Mouse (Mus musculus): Measurements from ENCODE around the gene Vps45. TPM values are rescaled to one million over a fixed set of nuclear protein-coding genes. Genes with fewer than 3 reads are reported as not detected.
"Not testable (repeated sequence)": the region's sequence is repeated elsewhere in the genome, so short reads cannot be mapped to it uniquely, and the experiment has no call there.

Vps45 gene
- polyA plus RNA-seq, 1 experiment from 2014 or later = 26.1 TPM

DNA sequence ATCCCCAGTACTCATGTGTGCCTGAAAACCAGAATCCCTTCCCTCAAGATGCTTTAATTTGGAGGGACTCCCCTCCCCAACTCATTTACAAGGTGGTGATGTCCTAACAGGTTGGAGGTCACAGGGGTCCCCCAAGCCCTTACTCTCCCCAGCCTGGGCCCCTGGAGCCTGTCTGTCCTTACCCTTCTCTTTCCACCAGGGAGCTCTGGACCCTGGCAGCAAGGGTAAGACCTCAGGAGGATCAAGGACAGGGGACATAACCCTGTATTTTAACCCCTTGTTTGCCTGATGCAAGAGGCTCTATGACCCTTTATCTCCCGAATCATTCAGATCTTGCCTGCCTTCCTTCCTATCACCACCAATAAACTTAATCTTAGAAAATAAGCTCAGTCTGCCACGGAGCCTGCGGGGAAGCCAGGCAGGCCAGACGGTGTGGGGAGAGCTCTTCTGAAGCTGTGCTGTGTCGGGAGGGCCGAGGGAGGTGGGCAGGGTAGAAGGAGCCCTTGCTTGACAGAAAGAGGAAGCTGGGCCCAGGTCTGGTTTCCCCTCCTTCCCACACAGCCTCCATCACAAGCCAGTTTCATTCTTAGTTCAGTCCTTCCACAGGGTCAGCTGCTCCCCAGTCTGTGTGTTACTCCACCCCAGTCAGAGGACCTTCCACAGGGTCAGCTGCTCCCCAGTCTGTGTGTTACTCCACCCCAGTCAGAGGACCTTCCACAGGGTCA lies 70.7 kb downstream of the Vps45 start:
- Histone ChIP-seq H3K9me3 (no peaks in the 10 kb centered on the region), H3K36me3 (peaks cover 54% of the 10 kb centered on the region), H3K27me3 (ENCODE audit: insufficient read depth, poor library complexity, severe bottlenecking) (no peaks in the 10 kb centered on the region), H3K27ac (peak overlapping the region; percentile 95), H3K4me1 (peaks cover 73% of the 10 kb centered on the region), H3K4me3 (no peak overlapping the region; the same call in 1 of the 2 replicates)
- WGBS = 55% methylated on average over 6 of the region's 6 CpGs
- DNase-seq (ENCODE audit: low spot score) = no peak

DNA sequence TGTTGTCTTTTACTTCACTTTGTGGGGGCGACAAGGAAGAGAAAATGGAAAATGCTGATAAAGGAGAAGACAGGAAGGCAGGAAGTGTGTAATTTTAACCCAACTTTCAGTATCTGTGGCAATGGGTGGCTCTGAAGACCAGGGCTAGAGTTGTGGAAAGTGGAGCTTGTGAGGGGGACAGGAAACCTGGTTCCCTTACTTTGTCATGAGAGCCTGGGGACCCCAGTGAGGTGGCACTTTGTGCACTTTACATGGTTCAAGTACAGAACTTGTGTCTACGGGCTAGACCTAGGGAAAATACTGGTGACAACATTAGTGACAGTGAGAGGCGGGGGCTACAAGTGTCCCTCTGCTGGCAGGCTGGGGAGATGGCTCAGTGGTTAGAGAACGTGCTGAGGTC lies 71.3 kb downstream of the Vps45 start:
- WGBS = 52% methylated on average over 4 of the region's 4 CpGs
- Histone ChIP-seq H3K27ac (peak overlapping the region; percentile 95), H3K4me3 (peak overlapping the region; percentile 43; the same call in 1 of the 2 replicates), H3K27me3 (ENCODE audit: insufficient read depth, poor library complexity, severe bottlenecking) (no peaks in the 10 kb centered on the region), H3K9me3 (no peaks in the 10 kb centered on the region), H3K36me3 (peaks cover 48% of the 10 kb centered on the region), H3K4me1 (peaks cover 68% of the 10 kb centered on the region)
- no peak for DNase-seq (ENCODE audit: low spot score)

DNA sequence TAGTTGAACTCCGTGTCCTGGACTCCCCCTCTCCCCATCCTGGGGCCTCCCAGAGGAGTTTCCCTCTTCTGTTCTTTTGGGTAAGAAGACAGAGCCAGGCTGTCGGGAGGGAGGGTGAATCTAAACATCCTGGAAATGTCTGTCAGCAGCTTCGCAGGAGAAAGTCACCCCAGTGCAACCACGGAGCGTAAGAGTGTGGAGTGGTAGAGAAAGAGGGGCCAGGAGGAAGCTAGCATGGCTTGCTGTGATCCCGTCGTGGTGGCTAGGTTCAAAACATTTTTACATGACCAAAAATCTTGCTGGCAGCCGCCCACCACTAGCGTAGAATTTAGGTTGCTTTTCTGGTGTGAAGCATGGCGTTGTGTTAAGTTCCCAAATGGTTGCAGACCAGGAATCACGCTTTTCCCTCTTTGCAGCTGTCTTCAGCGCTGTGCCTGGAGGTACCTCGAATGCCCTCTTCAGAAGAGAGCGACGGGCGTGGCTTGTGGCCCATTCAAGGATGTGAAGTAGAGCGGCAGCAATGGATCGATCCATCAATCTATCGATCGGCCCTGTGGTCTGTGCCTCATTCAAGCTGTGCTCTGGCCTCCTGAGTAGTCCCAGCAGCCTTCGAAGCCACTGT lies 72.2 kb downstream of the Vps45 start:
- Histone ChIP-seq H3K9me3 (no peaks in the 10 kb centered on the region), H3K27ac (peak overlapping the region; percentile 95), H3K4me3 (peak overlapping the region; percentile 43), H3K36me3 (peaks cover 40% of the 10 kb centered on the region), H3K4me1 (peaks cover 64% of the 10 kb centered on the region), H3K27me3 (ENCODE audit: insufficient read depth, poor library complexity, severe bottlenecking) (no peaks in the 10 kb centered on the region)
- DNase-seq (ENCODE audit: low spot score) = peak; percentile 84
- WGBS = 1% methylated on average over 21 of the region's 21 CpGs

DNA sequence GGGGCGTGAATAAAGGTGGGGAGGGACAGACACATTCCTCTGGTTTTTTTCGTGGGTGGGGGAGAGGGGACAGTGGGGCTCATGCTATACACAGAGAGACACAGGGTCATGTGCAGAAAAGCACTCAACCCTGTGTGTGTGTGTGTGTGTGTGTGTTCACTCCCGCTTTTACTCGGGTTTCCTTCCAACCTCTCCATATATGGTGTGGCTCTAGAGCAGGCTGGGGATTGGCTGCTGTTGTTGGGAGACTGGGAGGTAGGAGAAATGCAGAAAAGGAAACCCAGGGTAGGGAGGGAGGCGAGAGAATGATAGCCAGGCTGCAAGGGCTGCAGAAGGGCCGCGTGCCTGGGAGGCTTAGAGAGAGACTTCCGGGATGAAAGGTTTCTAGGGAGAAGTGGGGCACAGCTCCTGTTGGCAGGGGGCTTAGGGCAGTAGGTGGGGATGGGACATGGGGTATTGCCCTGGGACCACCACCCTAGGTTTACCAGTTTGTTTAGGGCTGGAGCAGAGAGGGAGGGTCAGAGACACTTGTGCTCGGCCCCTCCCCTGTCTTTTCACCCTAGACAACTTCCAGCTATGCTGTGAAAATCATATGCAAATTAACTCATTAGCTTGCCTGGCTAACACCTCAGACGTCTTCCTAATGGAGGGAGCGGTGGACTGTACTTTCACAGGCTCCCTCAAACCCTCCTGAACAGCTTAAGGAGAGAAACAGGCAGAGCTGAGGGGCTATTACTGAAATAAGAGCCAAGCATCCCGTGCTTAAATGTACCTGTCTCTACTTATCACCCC lies 72.9 kb downstream of the Vps45 start:
- Histone ChIP-seq H3K27ac (peak overlapping the region; percentile 95), H3K36me3 (peaks cover 33% of the 10 kb centered on the region), H3K4me1 (peaks cover 57% of the 10 kb centered on the region), H3K9me3 (no peaks in the 10 kb centered on the region), H3K27me3 (ENCODE audit: insufficient read depth, poor library complexity, severe bottlenecking) (no peaks in the 10 kb centered on the region), H3K4me3 (peak overlapping the region; percentile 43)
- WGBS = 2% methylated on average over 12 of the region's 12 CpGs
- peak; percentile 94 for DNase-seq (ENCODE audit: low spot score)

DNA sequence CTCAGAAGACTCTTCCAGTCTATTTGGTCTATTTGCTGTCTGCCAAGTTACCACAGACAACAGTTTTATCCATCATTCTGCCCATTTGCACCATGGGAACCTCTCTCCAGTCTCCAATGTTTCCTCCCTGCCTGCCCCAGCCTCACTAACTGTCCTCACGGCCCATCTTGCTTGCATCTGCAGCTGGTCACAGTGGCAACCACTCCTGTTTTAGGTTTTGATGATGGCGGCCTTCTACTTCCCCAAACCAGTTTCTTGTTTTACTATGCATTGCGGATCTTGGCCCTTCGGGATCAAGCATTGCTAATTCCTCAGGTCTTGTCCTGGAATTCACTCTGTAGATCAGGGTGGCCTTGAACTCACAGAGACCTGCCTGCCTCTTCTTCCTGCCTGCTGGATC lies 76.1 kb downstream of the Vps45 start:
- Histone ChIP-seq H3K4me3 (no peak overlapping the region), H3K36me3 (peaks cover 1% of the 10 kb centered on the region; the same call in 1 of the 2 replicates), H3K27ac (peak overlapping the region; percentile 2; the same call in 1 of the 2 replicates), H3K4me1 (peaks cover 32% of the 10 kb centered on the region), H3K27me3 (ENCODE audit: insufficient read depth, poor library complexity, severe bottlenecking) (no peaks in the 10 kb centered on the region), H3K9me3 (no peaks in the 10 kb centered on the region)
- no peak for DNase-seq (ENCODE audit: low spot score)
- WGBS = 83% methylated on average over 4 of the region's 4 CpGs

DNA sequence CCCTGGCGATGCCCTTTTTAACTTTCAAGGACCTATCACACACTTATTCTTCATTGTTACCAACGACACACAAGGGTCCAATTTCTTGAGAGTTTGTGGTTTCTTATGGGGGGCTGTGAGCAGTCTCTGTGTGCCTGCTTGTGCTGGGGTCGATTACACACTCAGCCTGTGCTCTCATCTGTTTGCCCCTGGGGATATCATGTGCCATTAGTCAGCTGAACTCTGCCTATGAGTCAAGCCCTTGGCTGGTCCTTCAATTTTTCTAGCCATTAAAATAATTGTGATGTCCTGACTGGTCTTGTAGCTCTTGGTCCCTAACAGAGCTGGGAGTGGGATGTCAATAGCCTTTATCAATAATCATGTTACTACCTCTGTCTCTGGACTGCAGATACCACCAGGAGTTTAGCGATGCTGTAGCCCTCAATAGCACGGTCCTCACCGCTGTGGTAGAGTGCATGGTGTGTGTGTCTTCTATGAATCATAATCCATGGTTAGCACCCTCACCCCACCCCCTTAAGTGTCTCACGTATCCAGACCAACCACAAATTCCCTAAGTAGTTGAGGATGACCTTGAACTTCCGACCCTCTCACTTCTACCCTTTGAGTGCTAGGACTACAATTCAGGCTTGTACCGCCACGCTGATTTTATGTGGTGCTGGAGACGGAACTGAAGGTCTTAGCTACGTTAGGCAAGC lies 77.8 kb downstream of the Vps45 start:
- H3K9me3 ChIP-seq = no peaks in the 10 kb centered on the region
- WGBS = 82% methylated on average over 12 of the region's 12 CpGs
- no peaks in the 10 kb centered on the region for H3K36me3 ChIP-seq
- peaks cover 15% of the 10 kb centered on the region for H3K4me1 ChIP-seq
- H3K4me3 ChIP-seq = no peak overlapping the region
- no peak overlapping the region for H3K27ac ChIP-seq
- DNase-seq (ENCODE audit: low spot score) = no peak
- no peaks in the 10 kb centered on the region for H3K27me3 ChIP-seq (ENCODE audit: insufficient read depth, poor library complexity, severe bottlenecking)

- no peaks in the 10 kb centered on the region for H3K9me3 ChIP-seq
- peaks cover 7% of the 10 kb centered on the region for H3K4me1 ChIP-seq
- no peak overlapping the region for H3K4me3 ChIP-seq
- DNase-seq (ENCODE audit: low spot score) = no peak
- 84% methylated on average over 9 of the region's 9 CpGs for WGBS
- no peak overlapping the region for H3K27ac ChIP-seq
- 0 out of 2 replicates have a peak, but pooled peaks cover 3% of the 10 kb centered on the region for H3K27me3 ChIP-seq (ENCODE audit: insufficient read depth, poor library complexity, severe bottlenecking)
- H3K36me3 ChIP-seq = no peaks in the 10 kb centered on the region
Measured at GRCm38 (mm10) chr3:95978265-95978664, 80.0 kb downstream of the Vps45 start.

GRCm38 (mm10) chr3:95977587-95977986 lies 80.7 kb downstream of the Vps45 start:
- H3K36me3 ChIP-seq; H3K27me3 ChIP-seq (ENCODE audit: insufficient read depth, poor library complexity, severe bottlenecking); H3K9me3 ChIP-seq; H3K4me3 ChIP-seq; DNase-seq (ENCODE audit: low spot score): not testable (repeated sequence)
- Histone ChIP-seq H3K4me1 (peaks cover 14% of the 10 kb centered on the region), H3K27ac (peak overlapping the region; percentile 31; the same call in 1 of the 2 replicates)
- 88% methylated on average over 7 of the region's 7 CpGs for WGBS

DNA sequence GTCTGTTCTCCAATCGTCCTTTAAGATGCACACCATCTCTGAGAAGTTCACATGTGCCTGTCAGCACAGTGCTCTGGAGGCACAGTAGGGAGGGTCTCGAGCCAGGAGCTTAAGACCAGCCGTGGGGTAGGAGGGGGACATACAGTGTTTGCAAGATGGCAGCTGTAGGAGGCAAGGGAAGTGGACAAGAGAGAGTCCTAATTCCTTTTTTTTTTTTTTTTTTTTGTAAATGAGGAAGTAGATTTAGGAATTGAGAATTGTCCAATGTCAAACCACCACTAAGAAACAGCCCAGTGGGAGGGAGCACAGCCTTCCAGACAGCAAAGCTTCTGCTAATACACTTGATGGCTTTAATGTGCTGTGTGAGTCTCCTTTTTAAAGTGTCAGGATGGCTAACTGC lies 81.2 kb downstream of the Vps45 start:
- H3K4me1 ChIP-seq = peaks cover 14% of the 10 kb centered on the region
- H3K27ac ChIP-seq = peak overlapping the region; percentile 31; the same call in 1 of the 2 replicates

GRCm38 (mm10) chr3:95972873-95973634 lies 85.2 kb downstream of the Vps45 start:
- peak overlapping the region; percentile 51 for H3K4me3 ChIP-seq

More for the DNA sequence above, 81.2 kb downstream of the Vps45 start:
- WGBS = 53% methylated on average over 3 of the region's 3 CpGs
- no peaks in the 10 kb centered on the region for H3K36me3 ChIP-seq
- DNase-seq (ENCODE audit: low spot score) = no peak
- no peak overlapping the region for H3K4me3 ChIP-seq
- 0 out of 2 replicates have a peak, but pooled peaks cover 3% of the 10 kb centered on the region for H3K27me3 ChIP-seq (ENCODE audit: insufficient read depth, poor library complexity, severe bottlenecking)
- H3K9me3 ChIP-seq = no peaks in the 10 kb centered on the region

GRCm38 (mm10) chr3:95972251-95972872 lies 85.9 kb downstream of the Vps45 start:
- H3K27ac ChIP-seq = peak overlapping the region; percentile 79
- no peak for DNase-seq (ENCODE audit: low spot score)
- 75% methylated on average over 12 of the region's 12 CpGs for WGBS
- peaks cover 9% of the 10 kb centered on the region for H3K4me1 ChIP-seq
- H3K36me3 ChIP-seq = no peaks in the 10 kb centered on the region
- H3K4me3 ChIP-seq = peak overlapping the region; percentile 51
- no peaks in the 10 kb centered on the region for H3K9me3 ChIP-seq
- H3K27me3 ChIP-seq (ENCODE audit: insufficient read depth, poor library complexity, severe bottlenecking) = 0 out of 2 replicates have a peak, but pooled peaks cover 3% of the 10 kb centered on the region

More at GRCm38 (mm10) chr3:95972873-95973634, 85.2 kb downstream of the Vps45 start:
- Histone ChIP-seq H3K27me3 (ENCODE audit: insufficient read depth, poor library complexity, severe bottlenecking) (0 out of 2 replicates have a peak, but pooled peaks cover 3% of the 10 kb centered on the region), H3K27ac (peak overlapping the region; percentile 79), H3K36me3 (no peaks in the 10 kb centered on the region), H3K9me3 (no peaks in the 10 kb centered on the region), H3K4me1 (peaks cover 9% of the 10 kb centered on the region)
- DNase-seq (ENCODE audit: low spot score) = no peak
- WGBS = 4% methylated on average over 34 of the region's 34 CpGs
